Mouse (Mus musculus) frontal cortex, adult (tissue): ENCODE results near the gene Psmb10.
"Not testable (repeated sequence)": the region's sequence is repeated elsewhere in the genome, so short reads cannot be mapped to it uniquely, and the experiment has no call there.

Experiments used
- ATAC-seq: cut with Nextera tagmentation; 2 replicates; pipeline ENCODE4 v1.9.2; 2017; ENCODE audit warnings: mild to moderate bottlenecking, moderate library complexity, mixed read lengths; ENCODE audit not compliant: low TSS enrichment

The Psmb10 gene

GRCm38 (mm10) chr8:105938306-105938669, at the start of gene Psmb10:
Psmb10 (minus strand) TSS chr8:105938444.
- ATAC-seq: 0 out of 2 replicates have a peak, but pooled peaks have one; percentile 1

GRCm38 (mm10) chr8:105983406-105983805, 45.2 kb upstream of the Psmb10 start:
- not testable (repeated sequence) for ATAC-seq

- ATAC-seq: no peak
These were observed 42.9 kb upstream of the Psmb10 start for GRCm38 (mm10) chr8:105981146-105981545.

- no peak for ATAC-seq
These were observed 41.1 kb upstream of the Psmb10 start, which contains the start of gene Dpep3 for GRCm38 (mm10) chr8:105979325-105979724. Dpep3 (minus strand) TSS chr8:105979429.

GRCm38 (mm10) chr8:105975363-105975762, 37.1 kb upstream of the Psmb10 start:
- no peak for ATAC-seq

- no peak for ATAC-seq
These were observed 32.9 kb upstream of the Psmb10 start for GRCm38 (mm10) chr8:105971019-105971720.

- no peak for ATAC-seq
These were observed 31.1 kb upstream of the Psmb10 start for GRCm38 (mm10) chr8:105969367-105969766.

GRCm38 (mm10) chr8:105966692-105967311, 28.6 kb upstream of the Psmb10 start:
- ATAC-seq: no peak

GRCm38 (mm10) chr8:105965905-105966341, 27.7 kb upstream of the Psmb10 start, which contains the start of gene Slc12a4:
Slc12a4 (minus strand) TSS chr8:105966097.
- ATAC-seq: peak; percentile 62; the same call in 1 of the 2 replicates

- ATAC-seq: peak; percentile 27; the same call in 1 of the 2 replicates
These were observed 27.1 kb upstream of the Psmb10 start for GRCm38 (mm10) chr8:105965266-105965904.

GRCm38 (mm10) chr8:105964506-105965265, 26.4 kb upstream of the Psmb10 start:
- no peak for ATAC-seq

- ATAC-seq: no peak
These were observed 23.3 kb upstream of the Psmb10 start for GRCm38 (mm10) chr8:105961536-105961935.

GRCm38 (mm10) chr8:105961101-105961500, 22.9 kb upstream of the Psmb10 start:
- ATAC-seq: no peak

GRCm38 (mm10) chr8:105959350-105959749, 21.1 kb upstream of the Psmb10 start:
- 0 out of 2 replicates have a peak, but pooled peaks have one; percentile 41 for ATAC-seq

- 0 out of 2 replicates have a peak, but pooled peaks have one; percentile 31 for ATAC-seq
These were observed 19.6 kb upstream of the Psmb10 start for GRCm38 (mm10) chr8:105957813-105958212.

GRCm38 (mm10) chr8:105956556-105956955, 18.3 kb upstream of the Psmb10 start:
- no peak for ATAC-seq

- ATAC-seq: peak; percentile 56
These were observed 12.9 kb upstream of the Psmb10 start for GRCm38 (mm10) chr8:105951057-105951659.

- no peak for ATAC-seq
These were observed 11.1 kb upstream of the Psmb10 start for GRCm38 (mm10) chr8:105949350-105949749.

- ATAC-seq: peak; percentile 38; the same call in 1 of the 2 replicates
These were observed 5.1 kb upstream of the Psmb10 start, which contains the start of gene Lcat for GRCm38 (mm10) chr8:105943321-105943739. Lcat (minus strand) TSS chr8:105943382.

GRCm38 (mm10) chr8:105942542-105942941, 4.3 kb upstream of the Psmb10 start:
- no peak for ATAC-seq

GRCm38 (mm10) chr8:105942026-105942425, 3.8 kb upstream of the Psmb10 start:
- no peak for ATAC-seq
